28 mouse cellular contexts compared by ENCODE assay signal in the genomic region with DNA sequence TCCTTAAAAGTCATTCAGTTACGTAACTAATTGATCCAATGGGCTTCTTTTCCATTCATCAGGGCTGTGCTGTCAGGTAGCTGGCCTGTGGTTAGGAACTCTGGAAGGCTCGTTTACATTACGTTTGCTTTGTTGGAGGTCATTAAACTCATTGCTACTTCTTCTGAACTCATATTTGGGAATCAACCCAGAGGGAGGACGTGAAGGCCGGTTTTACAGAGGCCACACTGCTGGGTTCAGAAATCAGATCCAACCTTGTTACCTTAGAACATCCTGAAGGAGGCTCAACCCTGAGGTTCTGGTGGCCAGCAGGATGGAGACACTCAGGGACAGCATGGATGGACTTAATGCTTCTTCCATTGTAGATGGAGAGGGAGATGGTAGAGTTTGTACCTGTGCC.
DNase-seq lines count a peak whose midpoint lies in the region; ATAC-seq and TF ChIP-seq lines count a peak whose summit lies in the region.
"Had no signal": no experiment of that assay in that cellular context is flagged by ENCODE, and none has a peak within 500 bp of the region (broad histone marks: within the 10 kb centered on the region; RNA-seq: fewer than 3 reads in every experiment).

No protein-coding gene starts in this region.

- peak; percentile 36 for DNase-seq in 3T3-L1 (ENCODE audit: low read depth, low spot score)
- no peak for DNase-seq in cerebellum, adult 9-11 months
- DNase-seq in hindbrain, embryonic 11.5 days (ENCODE audit: low spot score) = no peak
- no peak for DNase-seq in urinary bladder, postnatal 36 days (ENCODE audit: low spot score in 2 of 2)
- DNase-seq: adrenal gland, postnatal 10 days; adrenal gland, postnatal 36 days; cerebellum, adult 18-20 months; cerebellum, adult 9-10 months; cerebellum, postnatal 25 days; forebrain, postnatal 0 days; heart, postnatal 36 days had no signal

- no peak overlapping the region for H3K4me2 ChIP-seq in limb, embryonic 15.5 days
- H3K4me2 ChIP-seq in hindbrain, embryonic 11.5 days (replicated peaks; ENCODE audit: low read depth, low read length) = no peak overlapping the region
- H3K4me2 ChIP-seq: embryonic facial prominence, embryonic 12.5 days; embryonic facial prominence, embryonic 15.5 days; heart, embryonic 12.5 days; heart, embryonic 15.5 days; hindbrain, embryonic 14.5 days had no signal

- TF ChIP-seq POLR2A in embryonic fibroblast, embryonic 13.5 days (IDR thresholded peaks at IDR 0.05; ENCODE audit: low read depth, low read length) = no peak

- WGBS in limb, embryonic 15.5 days = 50% methylated on average over 5 of the region's 5 CpGs
- WGBS in hindbrain, embryonic 11.5 days = 81% methylated on average over 5 of the region's 5 CpGs

- H3K4me1 ChIP-seq in embryonic fibroblast, embryonic 13.5 days (ENCODE audit: control insufficient read depth, insufficient read depth, low read length) = no peaks in the 10 kb centered on the region
- peaks cover 5% of the 10 kb centered on the region for H3K4me1 ChIP-seq in limb, embryonic 15.5 days
- no peaks in the 10 kb centered on the region for H3K4me1 ChIP-seq in hindbrain, embryonic 11.5 days (replicated peaks; ENCODE audit: control insufficient read depth, insufficient read depth, low read length)
- H3K4me1 ChIP-seq: hindbrain, embryonic 10.5 days had no signal

- H3K36me3 ChIP-seq in limb, embryonic 15.5 days = peaks cover 83% of the 10 kb centered on the region
- no peaks in the 10 kb centered on the region for H3K36me3 ChIP-seq in hindbrain, embryonic 11.5 days (ENCODE audit: control insufficient read depth, insufficient read depth, low read length)

- no peak for TF ChIP-seq CTCF in embryonic fibroblast, embryonic 13.5 days (IDR thresholded peaks at IDR 0.05; ENCODE audit: borderline replicate concordance, insufficient read depth, low read length)

- H3K9me3 ChIP-seq in limb, embryonic 15.5 days = no peaks in the 10 kb centered on the region
- H3K9me3 ChIP-seq in hindbrain, embryonic 11.5 days (ENCODE audit: control insufficient read depth, low read length) = no peaks in the 10 kb centered on the region
- H3K9me3 ChIP-seq: embryonic facial prominence, embryonic 12.5 days; embryonic facial prominence, embryonic 15.5 days; forebrain, embryonic 10.5 days; heart, embryonic 12.5 days; heart, embryonic 15.5 days; hindbrain, embryonic 10.5 days had no signal

- no peak overlapping the region for H3K9ac ChIP-seq in limb, embryonic 15.5 days
- no peak overlapping the region for H3K9ac ChIP-seq in hindbrain, embryonic 11.5 days (ENCODE audit: low read depth, low read length)
- H3K9ac ChIP-seq: embryonic facial prominence, embryonic 12.5 days; embryonic facial prominence, embryonic 15.5 days; forebrain, postnatal 0 days; heart, embryonic 12.5 days; heart, embryonic 15.5 days; hindbrain, embryonic 14.5 days had no signal

- no peaks in the 10 kb centered on the region for H3K27me3 ChIP-seq in limb, embryonic 15.5 days
- no peaks in the 10 kb centered on the region for H3K27me3 ChIP-seq in hindbrain, embryonic 11.5 days (ENCODE audit: control insufficient read depth, insufficient read depth, low read length)
- H3K27me3 ChIP-seq: embryonic facial prominence, embryonic 12.5 days; embryonic facial prominence, embryonic 15.5 days; heart, embryonic 12.5 days; heart, embryonic 15.5 days had no signal

- H3K4me3 ChIP-seq in embryonic fibroblast, embryonic 13.5 days (ENCODE audit: insufficient read depth, low read length) = no peak overlapping the region
- H3K4me3 ChIP-seq in limb, embryonic 15.5 days = no peak overlapping the region
- no peak overlapping the region for H3K4me3 ChIP-seq in hindbrain, embryonic 11.5 days (ENCODE audit: low read depth, low read length)
- H3K4me3 ChIP-seq: embryonic facial prominence, embryonic 12.5 days; embryonic facial prominence, embryonic 15.5 days; erythroblast, embryonic 14.5 days; forebrain, embryonic 10.5 days; gastrocnemius, adult 2 months; heart, embryonic 12.5 days; heart, embryonic 15.5 days; hindbrain, embryonic 10.5 days had no signal

- no peak for ATAC-seq in limb, embryonic 15.5 days (ENCODE audit: insufficient number of reproducible peaks, low FRiP score, low TSS enrichment, low read depth)
- ATAC-seq in hindbrain, embryonic 11.5 days (ENCODE audit: low FRiP score) = no peak
- ATAC-seq: activated CD4-positive, CD25-positive, alpha-beta regulatory T cell, adult 4 months; CD4-positive, CD25-positive, alpha-beta regulatory T cell, adult 4 months; forebrain, embryonic 14.5 days; forebrain, postnatal 0 days; hindbrain, postnatal 0 days; inflammation-experienced regulatory T-cells, adult 6 months; intestine, embryonic 16.5 days had no signal

- H3K27ac ChIP-seq in embryonic fibroblast, embryonic 13.5 days (ENCODE audit: insufficient read depth, low read length) = peak overlapping the region; percentile 58; the same call in 1 of the 2 replicates
- H3K27ac ChIP-seq in limb, embryonic 15.5 days = peak overlapping the region; percentile 65; the same call in 1 of the 2 replicates
- no peak overlapping the region for H3K27ac ChIP-seq in hindbrain, embryonic 11.5 days (ENCODE audit: low read depth, low read length)
- H3K27ac ChIP-seq: embryonic facial prominence, embryonic 12.5 days; forebrain, embryonic 10.5 days; gastrocnemius, adult 2 months; heart, embryonic 15.5 days; hindbrain, embryonic 14.5 days; hindbrain, postnatal 0 days had no signal
